Mouse (Mus musculus): ENCODE measurements at regions not wholly inside any gene's neighbourhood (a gene's known extent, or its start where the extent isn't known, plus 50 kb on each side); places are given as distances from the start of the nearest gene placed in this dataset.

GRCm38 (mm10) chr16:66145280-66145679 lies 330.2 kb downstream of the Vgll3 start:
- TF ChIP-seq CTCF (IDR thresholded peaks at IDR 0.05; ENCODE audit: low read depth) (no peak), EP300 (optimal IDR thresholded peaks at IDR 0.05) (no peak)
